Mouse (Mus musculus): ENCODE measurements around the gene Slc36a3.

- TF ChIP-seq CTCF (IDR thresholded peaks at IDR 0.05; ENCODE audit: low read depth, low read length) (no peak), POLR2A (IDR thresholded peaks at IDR 0.05; ENCODE audit: insufficient read depth, low read length) (no peak)
Observed at GRCm38 (mm10) chr11:55165748-55166147, 14.2 kb upstream of the Slc36a3 start.

Measured in ES-Bruce4 (cell line).